Mouse (Mus musculus): ENCODE results near the gene Hnrnpdl.

GRCm38 (mm10) chr5:100008485-100008884 lies 31.0 kb downstream of the Hnrnpdl start:
- TF ChIP-seq CTCF (IDR thresholded peaks at IDR 0.05; ENCODE audit: low read depth): peak; percentile 35; the same call in 1 of the 2 replicates
- no peak for TF ChIP-seq EP300 (optimal IDR thresholded peaks at IDR 0.05)
